Mouse (Mus musculus) lung, embryonic 15.5 days (tissue): ENCODE measurements around the gene Tmem132d. TPM values are rescaled to one million over a fixed set of nuclear protein-coding genes. Genes with fewer than 3 reads are reported as not detected.
"Not testable (repeated sequence)": the region's sequence is repeated elsewhere in the genome, so short reads cannot be mapped to it uniquely, and the experiment has no call there.

Experiments used
- ATAC-seq: fragments of 200-750 bp; cut with Nextera tagmentation; 2 replicates; pipeline ENCODE4 v1.8.0; 2017; ENCODE audit warnings: moderate number of reproducible peaks, borderline replicate concordance; ENCODE audit not compliant: low FRiP score, low TSS enrichment; ENCODE audit errors: extremely low read depth
- H3K27ac ChIP-seq: fragments of 300-500 bp; sonication (generic); 2 replicates; pipeline ENCODE4 v1.5.1; 2015; ENCODE audit warnings: moderate library complexity, mild to moderate bottlenecking, inconsistent platforms
- H3K27me3 ChIP-seq: fragments of 300-500 bp; sonication (generic); 2 replicates; pipeline ENCODE4 v1.6.1; 2015; ENCODE audit warnings: inconsistent platforms
- H3K36me3 ChIP-seq: fragments of 300-500 bp; sonication (generic); 2 replicates; pipeline ENCODE4 v1.6.1; 2015; ENCODE audit warnings: inconsistent platforms
- H3K4me1 ChIP-seq: fragments of 300-500 bp; sonication (generic); 2 replicates; pipeline ENCODE4 v1.6.1; 2015; ENCODE audit warnings: inconsistent platforms
- H3K4me2 ChIP-seq: fragments of 300-500 bp; sonication (generic); 2 replicates; pipeline ENCODE4 v1.6.1; 2015; ENCODE audit warnings: inconsistent platforms, mild to moderate bottlenecking, moderate library complexity
- H3K4me3 ChIP-seq: fragments of 300-500 bp; sonication (generic); 2 replicates; pipeline ENCODE4 v1.5.1; 2015; ENCODE audit warnings: mild to moderate bottlenecking, inconsistent platforms
- H3K9ac ChIP-seq: fragments of 300-500 bp; sonication (generic); 2 replicates; pipeline ENCODE4 v1.6.1; 2015; ENCODE audit warnings: inconsistent platforms
- H3K9me3 ChIP-seq: fragments of 300-500 bp; sonication (generic); 2 replicates; pipeline ENCODE4 v1.6.1; 2016; ENCODE audit warnings: inconsistent platforms
- WGBS: fragments of 180-500 bp; shearing (Covaris S2); methylation state at CpG from one replicate; pipeline ENCODE4 v1.1.7; 2015; 5-methylcytosine and 5-hydroxymethylcytosine counted together
- polyA plus RNA-seq: library from polyadenylated mRNA; unstranded; fragments of >200 nt; fragmentation: Nextera tagmentation; extraction: Ambion mirVana; gene quantifications from 2 replicates; pipeline ENCODE4 v1.2.1, GENCODE M21; 2015

The Tmem132d gene
- polyA plus RNA-seq, 1 experiment from 2014 or later: 2.3 TPM

DNA sequence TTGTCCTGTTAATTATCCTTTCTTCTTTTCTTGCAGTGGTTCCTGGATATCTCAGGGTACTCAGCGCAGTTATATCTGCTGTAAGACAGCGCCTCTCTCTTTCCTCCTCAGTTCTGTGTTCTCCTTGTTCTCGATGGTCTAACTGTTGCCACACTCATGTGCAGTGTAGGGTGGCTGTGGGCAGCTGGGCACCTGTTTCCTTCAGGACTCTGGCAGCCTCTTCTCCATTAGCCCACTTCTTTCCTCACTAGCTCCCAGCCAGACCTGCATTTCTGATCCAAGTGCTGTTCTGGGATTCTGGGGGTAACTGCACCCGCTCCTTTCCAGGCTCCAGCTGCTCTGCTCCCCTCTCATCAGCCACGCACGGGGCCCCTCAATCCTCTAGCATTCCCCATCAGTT is 392.8 kb downstream of the Tmem132d start:
- H3K9ac ChIP-seq: no peak overlapping the region
- H3K27me3 ChIP-seq: no peaks in the 10 kb centered on the region
- ATAC-seq: no peak
- no peaks in the 10 kb centered on the region for H3K36me3 ChIP-seq
- no peaks in the 10 kb centered on the region for H3K4me1 ChIP-seq
- no peak overlapping the region for H3K4me3 ChIP-seq
- WGBS: 78% methylated on average over 6 of the region's 6 CpGs
- H3K4me2 ChIP-seq: no peak overlapping the region
- no peaks in the 10 kb centered on the region for H3K9me3 ChIP-seq
- H3K27ac ChIP-seq: no peak overlapping the region

- H3K4me3 ChIP-seq: no peak overlapping the region
- H3K4me1 ChIP-seq: no peaks in the 10 kb centered on the region
- H3K36me3 ChIP-seq: no peaks in the 10 kb centered on the region
- H3K27ac ChIP-seq: no peak overlapping the region
- 61% methylated on average over 2 of the region's 2 CpGs for WGBS
- no peak overlapping the region for H3K9ac ChIP-seq
- no peaks in the 10 kb centered on the region for H3K9me3 ChIP-seq
- no peak overlapping the region for H3K4me2 ChIP-seq
- no peak for ATAC-seq
- H3K27me3 ChIP-seq: no peaks in the 10 kb centered on the region
These were observed 405.8 kb downstream of the Tmem132d start for GRCm38 (mm10) chr5:128027076-128027475.

GRCm38 (mm10) chr5:128004666-128005065 is 428.2 kb downstream of the Tmem132d start:
- 68% methylated on average over 9 of the region's 9 CpGs for WGBS

GRCm38 (mm10) chr5:127996526-127997245 is 436.2 kb downstream of the Tmem132d start:
- Histone ChIP-seq H3K27ac (no peak overlapping the region), H3K9ac (no peak overlapping the region), H3K4me1 (no peaks in the 10 kb centered on the region), H3K4me2 (no peak overlapping the region), H3K4me3 (no peak overlapping the region), H3K9me3 (no peaks in the 10 kb centered on the region), H3K36me3 (no peaks in the 10 kb centered on the region), H3K27me3 (no peaks in the 10 kb centered on the region)
- 64% methylated on average over 10 of the region's 10 CpGs for WGBS
- no peak for ATAC-seq

More at GRCm38 (mm10) chr5:128004666-128005065, 428.2 kb downstream of the Tmem132d start:
- no peaks in the 10 kb centered on the region for H3K4me1 ChIP-seq
- no peaks in the 10 kb centered on the region for H3K36me3 ChIP-seq
- H3K9me3 ChIP-seq: no peaks in the 10 kb centered on the region
- H3K27me3 ChIP-seq: no peaks in the 10 kb centered on the region
- no peak for ATAC-seq
- no peak overlapping the region for H3K9ac ChIP-seq
- H3K27ac ChIP-seq: no peak overlapping the region
- no peak overlapping the region for H3K4me2 ChIP-seq
- H3K4me3 ChIP-seq: no peak overlapping the region

DNA sequence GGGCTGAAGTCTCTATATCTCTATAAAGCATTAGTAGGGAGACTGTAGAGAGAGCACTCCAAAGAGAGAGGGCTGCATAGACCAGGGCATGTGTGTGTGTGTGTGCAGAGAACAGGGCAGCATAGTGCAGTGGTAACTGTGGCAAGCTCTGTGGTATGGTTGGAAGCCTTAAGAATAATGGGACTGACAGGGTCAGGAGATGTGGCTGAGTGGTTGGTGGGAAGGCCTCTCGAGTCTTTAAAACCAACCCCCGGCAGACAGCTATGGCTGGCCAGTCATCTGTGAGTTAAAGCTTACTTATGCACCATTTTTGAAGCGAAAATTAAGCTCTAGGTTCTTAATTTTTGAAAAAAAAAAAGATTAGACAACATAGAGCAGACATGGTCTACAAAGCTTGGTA is 439.4 kb downstream of the Tmem132d start:
- Histone ChIP-seq H3K4me1 (no peaks in the 10 kb centered on the region), H3K4me3 (no peak overlapping the region), H3K9ac (no peak overlapping the region), H3K27ac (no peak overlapping the region), H3K36me3 (no peaks in the 10 kb centered on the region), H3K27me3 (no peaks in the 10 kb centered on the region), H3K4me2 (no peak overlapping the region), H3K9me3 (no peaks in the 10 kb centered on the region)
- no peak for ATAC-seq
- WGBS: 75% methylated on average over 3 of the region's 3 CpGs

GRCm38 (mm10) chr5:127990826-127991225 is 442.1 kb downstream of the Tmem132d start:
- Histone ChIP-seq H3K4me2 (no peak overlapping the region), H3K27ac (no peak overlapping the region), H3K4me1 (no peaks in the 10 kb centered on the region), H3K4me3 (no peak overlapping the region), H3K27me3 (no peaks in the 10 kb centered on the region), H3K9me3 (no peaks in the 10 kb centered on the region), H3K9ac (no peak overlapping the region), H3K36me3 (no peaks in the 10 kb centered on the region)
- WGBS: 79% methylated on average over 5 of the region's 5 CpGs
- no peak for ATAC-seq

- not testable (repeated sequence) for H3K9me3 ChIP-seq, H3K4me1 ChIP-seq, H3K4me3 ChIP-seq, H3K27ac ChIP-seq, H3K4me2 ChIP-seq, H3K36me3 ChIP-seq, H3K9ac ChIP-seq, ATAC-seq, H3K27me3 ChIP-seq
- 49% methylated on average over 6 of the region's 6 CpGs for WGBS
These were observed 452.9 kb downstream of the Tmem132d start for GRCm38 (mm10) chr5:127980003-127980358.

GRCm38 (mm10) chr5:127979329-127980002 is 453.4 kb downstream of the Tmem132d start:
- H3K27me3 ChIP-seq: no peaks in the 10 kb centered on the region
- no peaks in the 10 kb centered on the region for H3K9me3 ChIP-seq
- H3K9ac ChIP-seq: no peak overlapping the region
- H3K27ac ChIP-seq: no peak overlapping the region
- no peak overlapping the region for H3K4me2 ChIP-seq
- H3K36me3 ChIP-seq: no peaks in the 10 kb centered on the region
- ATAC-seq: no peak
- WGBS: 39% methylated on average over 6 of the region's 6 CpGs
- no peaks in the 10 kb centered on the region for H3K4me1 ChIP-seq
- H3K4me3 ChIP-seq: no peak overlapping the region

DNA sequence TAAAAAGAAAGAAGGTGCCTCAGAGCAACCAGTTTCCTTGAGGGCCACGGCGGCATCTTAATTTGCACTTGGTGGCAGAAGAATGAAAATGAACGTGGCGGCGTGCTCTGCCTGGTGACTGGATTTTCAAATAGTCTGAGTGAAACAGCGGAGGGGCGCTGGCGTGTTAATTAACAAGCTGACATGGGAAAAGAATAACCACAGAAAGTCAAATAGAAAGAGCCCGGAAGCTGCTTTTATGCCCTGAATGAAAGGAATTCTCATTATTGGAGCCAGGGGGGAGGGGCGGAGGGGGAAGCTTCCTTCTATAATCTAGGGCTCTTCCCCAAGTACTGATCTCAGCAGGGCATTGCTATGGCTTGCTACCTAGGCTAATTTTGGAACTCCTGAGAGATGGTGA is 456.2 kb downstream of the Tmem132d start:
- no peaks in the 10 kb centered on the region for H3K9me3 ChIP-seq
- H3K27me3 ChIP-seq: no peaks in the 10 kb centered on the region
- no peak overlapping the region for H3K4me2 ChIP-seq
- no peaks in the 10 kb centered on the region for H3K4me1 ChIP-seq
- H3K4me3 ChIP-seq: no peak overlapping the region
- no peaks in the 10 kb centered on the region for H3K36me3 ChIP-seq
- H3K9ac ChIP-seq: no peak overlapping the region
- no peak overlapping the region for H3K27ac ChIP-seq
- no peak for ATAC-seq
- 71% methylated on average over 10 of the region's 10 CpGs for WGBS

GRCm38 (mm10) chr5:127965700-127966099 is 467.2 kb downstream of the Tmem132d start:
- no peak for ATAC-seq
- H3K36me3 ChIP-seq: no peaks in the 10 kb centered on the region
- H3K9me3 ChIP-seq: no peaks in the 10 kb centered on the region
- no peak overlapping the region for H3K27ac ChIP-seq
- WGBS: 85% methylated on average over 3 of the region's 3 CpGs
- no peak overlapping the region for H3K9ac ChIP-seq
- H3K4me3 ChIP-seq: no peak overlapping the region
- H3K4me2 ChIP-seq: no peak overlapping the region
- no peaks in the 10 kb centered on the region for H3K27me3 ChIP-seq
- no peaks in the 10 kb centered on the region for H3K4me1 ChIP-seq

- Histone ChIP-seq H3K9ac (no peak overlapping the region), H3K4me1 (no peaks in the 10 kb centered on the region), H3K4me2 (no peak overlapping the region), H3K9me3 (no peaks in the 10 kb centered on the region), H3K4me3 (no peak overlapping the region), H3K27ac (no peak overlapping the region), H3K36me3 (no peaks in the 10 kb centered on the region), H3K27me3 (no peaks in the 10 kb centered on the region)
- ATAC-seq: no peak
- 90% methylated on average over 4 of the region's 4 CpGs for WGBS
These were observed 470.2 kb downstream of the Tmem132d start for GRCm38 (mm10) chr5:127962656-127963055.

GRCm38 (mm10) chr5:127956511-127957097 is 476.3 kb downstream of the Tmem132d start:
- H3K9me3 ChIP-seq: no peaks in the 10 kb centered on the region
- no peak overlapping the region for H3K9ac ChIP-seq
- H3K27ac ChIP-seq: no peak overlapping the region
- WGBS: 46% methylated on average over 17 of the region's 17 CpGs
- no peaks in the 10 kb centered on the region for H3K27me3 ChIP-seq
- no peak for ATAC-seq
- no peak overlapping the region for H3K4me3 ChIP-seq
- H3K36me3 ChIP-seq: no peaks in the 10 kb centered on the region
- peaks cover 5% of the 10 kb centered on the region; the same call in 1 of the 2 replicates for H3K4me1 ChIP-seq
- H3K4me2 ChIP-seq: no peak overlapping the region
